ENCODE assay signal across 8 mouse cellular contexts in the genomic region with DNA sequence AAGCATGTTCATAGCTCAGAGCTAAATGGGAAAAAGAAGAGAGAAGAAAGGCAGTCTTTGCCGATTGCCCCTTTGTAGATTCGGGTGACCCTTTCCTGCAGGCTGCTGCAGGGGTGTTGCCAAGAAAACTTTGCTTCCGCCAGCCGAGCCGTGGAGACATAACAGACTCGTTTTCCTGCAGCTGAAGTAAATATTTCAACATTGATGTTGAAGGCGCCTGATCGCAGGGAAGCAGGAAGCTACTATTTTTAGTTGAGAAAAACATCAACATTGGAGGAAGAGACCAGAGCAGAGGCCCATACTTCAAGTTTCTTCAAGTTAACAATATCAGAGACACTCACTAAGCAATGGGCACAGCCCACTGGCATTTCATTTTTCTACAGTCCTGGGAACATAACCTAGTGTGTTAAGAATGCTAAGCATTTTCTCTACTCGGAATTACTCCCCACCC.
DNase-seq lines count a peak whose midpoint lies in the region; ATAC-seq lines count a peak whose summit lies in the region.

No protein-coding gene starts in this region.

- peaks cover 14% of the 10 kb centered on the region for H3K4me1 ChIP-seq in forebrain, embryonic 14.5 days (ENCODE audit: control insufficient read depth, insufficient read depth, low read length)
- H3K4me1 ChIP-seq in forebrain, embryonic 13.5 days, result peaks cover 27% of the 10 kb centered on the region
- H3K4me1 ChIP-seq in embryonic facial prominence, embryonic 10.5 days, result peaks cover 30% of the 10 kb centered on the region
- peaks cover 21% of the 10 kb centered on the region for H3K4me1 ChIP-seq in heart, embryonic 15.5 days (replicated peaks)

- H3K4me2 ChIP-seq in forebrain, embryonic 14.5 days (ENCODE audit: low read length), result no peak overlapping the region
- no peak overlapping the region for H3K4me2 ChIP-seq in forebrain, embryonic 13.5 days
- peak overlapping the region; percentile 39 for H3K4me2 ChIP-seq in heart, embryonic 15.5 days

- H3K27ac ChIP-seq in forebrain, embryonic 14.5 days (ENCODE audit: low read depth, low read length), result no peak overlapping the region
- no peak overlapping the region for H3K27ac ChIP-seq in forebrain, embryonic 13.5 days
- peak overlapping the region; percentile 76 for H3K27ac ChIP-seq in embryonic facial prominence, embryonic 10.5 days (replicated peaks)
- H3K27ac ChIP-seq in heart, embryonic 15.5 days, result peak overlapping the region; percentile 83

- WGBS in forebrain, embryonic 14.5 days, result 43% methylated on average over 9 of the region's 9 CpGs
- 51% methylated on average over 9 of the region's 9 CpGs for WGBS in forebrain, embryonic 13.5 days
- WGBS in embryonic facial prominence, embryonic 10.5 days, result 28% methylated on average over 9 of the region's 9 CpGs
- 12% methylated on average over 9 of the region's 9 CpGs for WGBS in heart, embryonic 15.5 days

- no peaks in the 10 kb centered on the region for H3K27me3 ChIP-seq in forebrain, embryonic 14.5 days (replicated peaks; ENCODE audit: control insufficient read depth, insufficient read depth, low read length)
- H3K27me3 ChIP-seq in forebrain, embryonic 13.5 days, result no peaks in the 10 kb centered on the region
- H3K27me3 ChIP-seq in embryonic facial prominence, embryonic 10.5 days (replicated peaks; ENCODE audit: low read depth, poor library complexity, severe bottlenecking), result no peaks in the 10 kb centered on the region
- H3K27me3 ChIP-seq in heart, embryonic 15.5 days, result no peaks in the 10 kb centered on the region

- no peak for ATAC-seq in forebrain, embryonic 14.5 days
- no peak for ATAC-seq in forebrain, embryonic 13.5 days
- peak; percentile 55; the same call in 1 of the 2 replicates for ATAC-seq in heart, embryonic 15.5 days (replicated peaks; ENCODE audit: insufficient number of reproducible peaks, insufficient read depth, low FRiP score, low read depth)

- peak; percentile 37 for DNase-seq in forebrain, embryonic 14.5 days (ENCODE audit: low spot score)
- DNase-seq in embryonic facial prominence, embryonic 10.5 days (ENCODE audit: low spot score), result peak; percentile 42
- peak; percentile 80 for DNase-seq in kidney, postnatal 14 days
- peak; percentile 80 to 91 for DNase-seq in lung, postnatal 4 days
- peak; percentile 19 to 27 for DNase-seq in thymus, adult 18-20 months
- DNase-seq in layer of hippocampus, postnatal 25 days (ENCODE audit: extremely low spot score in 1 of 2, low spot score in 1 of 2), result no peak

- no peaks in the 10 kb centered on the region for H3K9me3 ChIP-seq in forebrain, embryonic 14.5 days (replicated peaks; ENCODE audit: control insufficient read depth, low read length)
- peaks cover 6% of the 10 kb centered on the region for H3K9me3 ChIP-seq in forebrain, embryonic 13.5 days (replicated peaks)
- no peaks in the 10 kb centered on the region for H3K9me3 ChIP-seq in embryonic facial prominence, embryonic 10.5 days
- no peaks in the 10 kb centered on the region for H3K9me3 ChIP-seq in heart, embryonic 15.5 days (replicated peaks)

- H3K9ac ChIP-seq in forebrain, embryonic 14.5 days (ENCODE audit: low read length), result no peak overlapping the region
- H3K9ac ChIP-seq in forebrain, embryonic 13.5 days, result no peak overlapping the region
- no peak overlapping the region for H3K9ac ChIP-seq in heart, embryonic 15.5 days

- H3K36me3 ChIP-seq in forebrain, embryonic 14.5 days (ENCODE audit: control insufficient read depth, insufficient read depth, low read length), result no peaks in the 10 kb centered on the region
- no peaks in the 10 kb centered on the region for H3K36me3 ChIP-seq in forebrain, embryonic 13.5 days (ENCODE audit: poor library complexity, severe bottlenecking)
- no peaks in the 10 kb centered on the region for H3K36me3 ChIP-seq in embryonic facial prominence, embryonic 10.5 days (replicated peaks)
- H3K36me3 ChIP-seq in heart, embryonic 15.5 days, result no peaks in the 10 kb centered on the region

- no peak overlapping the region for H3K4me3 ChIP-seq in forebrain, embryonic 14.5 days (ENCODE audit: low read depth, low read length)
- H3K4me3 ChIP-seq in forebrain, embryonic 13.5 days, result no peak overlapping the region
- no peak overlapping the region for H3K4me3 ChIP-seq in embryonic facial prominence, embryonic 10.5 days
- no peak overlapping the region for H3K4me3 ChIP-seq in heart, embryonic 15.5 days

Comparison
In these comparisons a context has a peak if more than half of its experiments do, and no peak if none do; other contexts are left out.
1. DNase-seq: peak in forebrain, embryonic 14.5 days (single experiment), embryonic facial prominence, embryonic 10.5 days (single experiment), kidney, postnatal 14 days (single experiment), lung, postnatal 4 days (2 of 2) and thymus, adult 18-20 months (2 of 2); none in layer of hippocampus, postnatal 25 days (0 of 2).
2. H3K27ac ChIP-seq: peak in embryonic facial prominence, embryonic 10.5 days (single experiment) and heart, embryonic 15.5 days (single experiment); none in forebrain, embryonic 14.5 days (single experiment) and forebrain, embryonic 13.5 days (single experiment).